Mouse (Mus musculus) heart, embryonic 12.5 days (tissue): ENCODE data around the gene Plekhh1. TPM values are rescaled to one million over a fixed set of nuclear protein-coding genes. Genes with fewer than 3 reads are reported as not detected.
A peak's percentile ranks its signal among the peaks of the same experiment; 100 is the strongest.
"Not testable (repeated sequence)": the region's sequence is repeated elsewhere in the genome, so short reads cannot be mapped to it uniquely, and the experiment has no call there.

Experiments
- ATAC-seq: fragments of 200-750 bp; cut with Nextera tagmentation; 2 replicates; pipeline ENCODE4 v1.8.0; 2017; ENCODE audit warnings: moderate TSS enrichment, moderate library complexity; ENCODE audit not compliant: insufficient number of reproducible peaks, low FRiP score
- H3K27ac ChIP-seq: fragments of 300-500 bp; sonication (generic); 2 replicates; pipeline ENCODE4 v1.5.1; 2016; ENCODE audit warnings: mild to moderate bottlenecking, moderate library complexity; ENCODE audit not compliant: poor library complexity, severe bottlenecking
- H3K27me3 ChIP-seq: fragments of 300-500 bp; sonication (generic); replicated peaks from 2 replicates; pipeline ENCODE4 v1.6.1; 2016; ENCODE audit warnings: mild to moderate bottlenecking, moderate library complexity
- H3K36me3 ChIP-seq: fragments of 300-500 bp; sonication (generic); 2 replicates; pipeline ENCODE4 v1.6.1; 2016; ENCODE audit warnings: mild to moderate bottlenecking, moderate library complexity
- H3K4me1 ChIP-seq: fragments of 300-500 bp; sonication (generic); replicated peaks from 2 replicates; pipeline ENCODE4 v1.6.1; 2016; ENCODE audit warnings: mild to moderate bottlenecking
- H3K4me2 ChIP-seq: fragments of 300-500 bp; sonication (generic); 2 replicates; pipeline ENCODE4 v1.6.1; 2016; ENCODE audit warnings: mild to moderate bottlenecking, moderate library complexity
- H3K4me3 ChIP-seq: fragments of 300-500 bp; sonication (generic); 2 replicates; pipeline ENCODE4 v1.5.1; 2016; ENCODE audit warnings: mild to moderate bottlenecking
- H3K9ac ChIP-seq: fragments of 300-500 bp; sonication (generic); 2 replicates; pipeline ENCODE4 v1.6.1; 2016; ENCODE audit warnings: mild to moderate bottlenecking, moderate library complexity
- H3K9me3 ChIP-seq: fragments of 300-500 bp; sonication (generic); replicated peaks from 2 replicates; pipeline ENCODE4 v1.6.1; 2016; ENCODE audit warnings: mild to moderate bottlenecking, moderate library complexity
- WGBS: fragments of 180-500 bp; shearing (Covaris S2); methylation state at CpG from one replicate; pipeline ENCODE4 v1.1.7; 2016; 5-methylcytosine and 5-hydroxymethylcytosine counted together
- polyA plus RNA-seq: library from polyadenylated mRNA; unstranded; fragments of >200 nt; fragmentation: Nextera tagmentation; extraction: Ambion mirVana; gene quantifications from 2 replicates; pipeline ENCODE4 v1.2.1, GENCODE M21; 2016

Plekhh1 gene
- polyA plus RNA-seq, 1 experiment from 2014 or later: 5.8 TPM

DNA sequence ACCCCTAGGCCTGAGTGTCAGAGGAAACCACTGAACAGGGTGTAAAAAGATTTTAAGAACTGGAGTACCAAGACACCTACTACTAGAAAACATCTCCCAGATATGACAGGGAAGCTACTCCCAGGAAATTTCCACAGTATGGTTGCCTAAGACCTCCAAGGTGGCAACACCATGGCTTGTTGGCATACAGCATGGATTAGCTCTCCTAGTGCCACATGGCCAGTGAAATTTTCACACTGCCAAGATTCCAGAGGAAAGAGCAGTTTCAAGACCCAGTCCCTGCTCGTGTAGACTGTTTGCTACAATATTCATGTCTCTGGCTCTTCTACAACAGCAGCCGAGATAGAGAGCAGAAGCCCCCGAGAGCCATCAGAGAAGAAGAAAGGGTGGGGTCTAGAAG is 26.0 kb upstream of the Plekhh1 start:
- Histone ChIP-seq H3K27ac (no peak overlapping the region), H3K4me3 (no peak overlapping the region), H3K27me3 (peaks cover 29% of the 10 kb centered on the region), H3K9ac (no peak overlapping the region), H3K4me1 (no peaks in the 10 kb centered on the region), H3K36me3 (no peaks in the 10 kb centered on the region), H3K4me2 (no peak overlapping the region), H3K9me3 (no peaks in the 10 kb centered on the region)
- 76% methylated on average over 3 of the region's 3 CpGs for WGBS
- no peak for ATAC-seq

DNA sequence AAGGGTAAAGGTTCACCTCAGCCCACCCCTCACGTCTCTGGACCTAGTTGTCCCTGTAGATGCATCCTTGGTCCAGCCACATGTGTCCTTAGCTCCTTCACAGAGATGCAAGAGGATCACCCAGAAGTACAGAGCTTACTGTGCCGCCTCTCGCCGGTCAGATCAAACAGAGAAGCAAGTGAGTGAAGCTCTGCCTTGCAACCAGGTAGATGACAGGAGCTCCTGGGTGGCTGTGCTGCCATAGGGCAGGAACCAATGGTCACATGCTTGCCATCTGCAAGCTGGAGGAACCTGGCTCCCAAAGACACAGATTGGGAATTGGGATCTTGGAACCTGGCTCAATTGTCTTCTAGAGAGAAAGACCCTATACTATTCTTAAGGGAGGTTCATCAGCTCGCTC is 23.5 kb upstream of the Plekhh1 start:
- H3K4me3 ChIP-seq: no peak overlapping the region
- H3K4me1 ChIP-seq: no peaks in the 10 kb centered on the region
- H3K4me2 ChIP-seq: no peak overlapping the region
- no peaks in the 10 kb centered on the region for H3K9me3 ChIP-seq
- ATAC-seq: no peak
- peaks cover 29% of the 10 kb centered on the region for H3K27me3 ChIP-seq
- no peak overlapping the region for H3K9ac ChIP-seq
- H3K36me3 ChIP-seq: no peaks in the 10 kb centered on the region
- no peak overlapping the region for H3K27ac ChIP-seq
- WGBS: 72% methylated on average over 5 of the region's 5 CpGs

DNA sequence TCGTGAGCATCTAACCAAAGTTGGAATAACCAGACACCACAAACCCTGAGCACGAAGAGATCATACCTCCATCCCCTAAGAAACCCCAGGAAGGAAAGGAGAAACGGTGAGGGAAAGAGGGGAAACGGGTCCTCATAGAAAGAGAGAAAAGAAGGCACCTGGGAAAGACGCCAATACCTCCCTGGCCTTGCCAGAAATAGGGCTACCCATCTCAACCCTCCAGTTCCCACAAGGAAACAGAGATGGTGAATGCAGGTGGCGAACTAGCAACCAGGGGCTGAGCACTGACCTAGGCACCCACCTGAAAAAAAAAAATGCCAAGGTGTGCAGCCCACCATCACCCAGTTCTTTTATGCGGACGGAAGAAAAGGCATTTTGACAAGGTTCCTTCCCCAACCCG is 22.9 kb upstream of the Plekhh1 start:
- peak overlapping the region; percentile 82 for H3K4me3 ChIP-seq
- peaks cover 3% of the 10 kb centered on the region for H3K4me1 ChIP-seq
- peaks cover 29% of the 10 kb centered on the region for H3K27me3 ChIP-seq
- H3K27ac ChIP-seq: no peak overlapping the region
- 35% methylated on average over 9 of the region's 9 CpGs for WGBS
- H3K36me3 ChIP-seq: no peaks in the 10 kb centered on the region
- H3K9ac ChIP-seq: no peak overlapping the region
- H3K4me2 ChIP-seq: peak overlapping the region; percentile 78
- H3K9me3 ChIP-seq: no peaks in the 10 kb centered on the region
- ATAC-seq: no peak

- Histone ChIP-seq H3K4me1 (peaks cover 6% of the 10 kb centered on the region), H3K27ac (no peak overlapping the region), H3K36me3 (no peaks in the 10 kb centered on the region), H3K4me2 (peak overlapping the region; percentile 78), H3K27me3 (peaks cover 29% of the 10 kb centered on the region), H3K9me3 (no peaks in the 10 kb centered on the region), H3K4me3 (peak overlapping the region; percentile 82), H3K9ac (peak overlapping the region; percentile 80)
- WGBS: under 1% methylated on average over 39 of the region's 53 CpGs
- ATAC-seq: peak; percentile 43
These were observed 22.4 kb upstream of the Plekhh1 start for GRCm38 (mm10) chr12:79006478-79007125.

DNA sequence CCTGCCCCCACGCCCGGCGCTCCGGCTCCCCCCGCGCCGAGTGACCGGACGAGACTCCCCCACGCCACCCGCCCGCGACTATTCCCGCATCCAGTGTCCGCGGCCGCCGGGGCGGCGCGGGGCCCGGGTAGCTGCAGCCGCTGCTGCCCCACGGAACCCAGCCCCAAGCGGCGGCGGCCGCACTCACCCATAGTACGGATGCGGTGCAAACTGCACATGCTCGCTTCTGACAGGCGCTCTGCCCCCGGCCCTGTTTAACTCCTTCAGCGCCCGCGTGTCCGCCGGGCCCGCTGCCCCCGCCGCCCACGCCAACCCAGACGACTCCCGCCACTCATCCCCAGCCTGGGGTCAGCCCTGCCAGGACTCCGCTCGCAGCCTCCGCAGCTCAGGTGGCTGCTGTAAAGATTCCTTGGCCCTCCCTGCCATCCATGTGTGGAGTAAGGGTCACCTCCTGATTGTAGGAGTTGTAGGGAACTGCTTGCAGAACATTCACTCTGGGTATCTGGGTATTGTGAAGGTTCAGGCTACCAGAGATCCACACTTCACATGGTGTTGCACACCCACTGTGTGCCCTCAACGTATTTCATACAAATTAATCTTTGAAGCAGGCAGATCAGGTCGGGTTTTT is 21.7 kb upstream of the Plekhh1 start, which contains the start of gene Tmem229b:
TSS of gene Tmem229b (minus strand) at position 502 of the 628 bp plus-strand sequence.
- H3K27ac ChIP-seq: no peak within 1 kb of the TSS
- H3K9me3 ChIP-seq: no peaks in the 10 kb centered on the region
- H3K9ac ChIP-seq: peak within 1 kb of the TSS; percentile 80
- H3K4me2 ChIP-seq: peak within 1 kb of the TSS; percentile 78
- WGBS: 2% methylated on average over 45 of the region's 49 CpGs
- H3K4me3 ChIP-seq: peak within 1 kb of the TSS; percentile 82
- H3K4me1 ChIP-seq: peaks cover 6% of the 10 kb centered on the region
- H3K36me3 ChIP-seq: no peaks in the 10 kb centered on the region
- peak; percentile 78 for ATAC-seq
- peaks cover 29% of the 10 kb centered on the region for H3K27me3 ChIP-seq

GRCm38 (mm10) chr12:79010569-79010968 is 18.4 kb upstream of the Plekhh1 start:
- Histone ChIP-seq H3K36me3 (no peaks in the 10 kb centered on the region), H3K27me3 (peaks cover 6% of the 10 kb centered on the region), H3K27ac (no peak overlapping the region), H3K4me3 (no peak overlapping the region), H3K9me3 (no peaks in the 10 kb centered on the region), H3K4me2 (no peak overlapping the region), H3K9ac (no peak overlapping the region), H3K4me1 (peaks cover 6% of the 10 kb centered on the region)
- WGBS: 33% methylated on average over 3 of the region's 3 CpGs
- no peak for ATAC-seq

- WGBS: 45% methylated on average over 5 of the region's 5 CpGs
- no peaks in the 10 kb centered on the region for H3K9me3 ChIP-seq
- no peak for ATAC-seq
- H3K4me3 ChIP-seq: no peak overlapping the region
- H3K27me3 ChIP-seq: no peaks in the 10 kb centered on the region
- peaks cover 3% of the 10 kb centered on the region for H3K4me1 ChIP-seq
- H3K36me3 ChIP-seq: no peaks in the 10 kb centered on the region
- no peak overlapping the region for H3K4me2 ChIP-seq
- H3K9ac ChIP-seq: no peak overlapping the region
- H3K27ac ChIP-seq: no peak overlapping the region
These were observed 12.9 kb upstream of the Plekhh1 start for GRCm38 (mm10) chr12:79016109-79016508.

DNA sequence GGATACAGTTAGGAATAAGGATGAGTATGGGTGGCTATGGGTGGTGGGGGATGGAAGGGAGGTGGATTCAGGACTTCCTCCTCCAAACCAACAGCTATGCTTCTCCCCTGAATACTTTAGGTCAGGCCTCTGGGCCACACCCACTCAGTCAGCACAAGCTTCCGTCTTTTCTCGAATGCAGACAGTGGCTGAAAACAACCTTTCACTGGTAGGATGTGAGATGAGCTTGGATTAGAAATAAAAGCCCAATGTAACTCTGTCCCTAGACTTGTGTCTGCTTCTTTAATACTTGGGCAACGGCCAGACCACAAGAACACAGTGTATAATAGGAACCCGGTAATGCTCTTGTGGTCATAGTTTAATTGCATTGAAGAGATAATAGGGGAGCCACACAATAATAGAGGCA is 11.0 kb upstream of the Plekhh1 start:
- Histone ChIP-seq H3K27ac (no peak overlapping the region), H3K36me3 (no peaks in the 10 kb centered on the region), H3K4me3 (no peak overlapping the region), H3K4me2 (no peak overlapping the region), H3K4me1 (no peaks in the 10 kb centered on the region), H3K9me3 (no peaks in the 10 kb centered on the region), H3K9ac (no peak overlapping the region), H3K27me3 (no peaks in the 10 kb centered on the region)
- no peak for ATAC-seq
- WGBS: 63% methylated on average over 4 of the region's 4 CpGs

- no peak overlapping the region for H3K27ac ChIP-seq
- H3K4me1 ChIP-seq: no peaks in the 10 kb centered on the region
- no peak overlapping the region for H3K4me3 ChIP-seq
- no peak overlapping the region for H3K4me2 ChIP-seq
- no peak for ATAC-seq
- H3K27me3 ChIP-seq: no peaks in the 10 kb centered on the region
- 75% methylated on average over 1 of the region's 1 CpGs for WGBS
- H3K9me3 ChIP-seq: no peaks in the 10 kb centered on the region
- H3K9ac ChIP-seq: no peak overlapping the region
- no peaks in the 10 kb centered on the region for H3K36me3 ChIP-seq
These were observed 7.1 kb upstream of the Plekhh1 start for GRCm38 (mm10) chr12:79021902-79022301.

DNA sequence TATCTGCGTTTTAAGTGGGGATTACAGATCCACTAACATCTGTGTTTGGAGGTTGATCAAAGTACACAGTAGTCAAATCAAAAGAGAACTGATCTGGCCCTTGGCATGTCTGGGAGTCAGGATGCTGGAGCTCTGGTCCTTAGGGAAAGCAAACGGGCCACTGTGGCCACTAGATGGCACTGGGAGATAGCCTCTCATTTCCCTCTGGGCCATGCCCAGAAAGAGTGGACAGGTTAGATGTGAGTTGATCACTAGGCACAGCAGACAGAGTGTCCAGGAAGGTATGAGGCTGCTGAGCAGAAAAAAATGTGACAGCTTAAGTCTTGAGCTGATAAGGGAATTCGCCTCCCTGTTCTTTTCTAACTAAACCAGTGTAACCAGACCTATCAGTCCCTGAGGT is 6.1 kb upstream of the Plekhh1 start:
- Histone ChIP-seq H3K36me3 (no peaks in the 10 kb centered on the region), H3K4me1 (no peaks in the 10 kb centered on the region), H3K9ac (no peak overlapping the region), H3K27me3 (no peaks in the 10 kb centered on the region), H3K4me2 (no peak overlapping the region), H3K4me3 (no peak overlapping the region), H3K27ac (no peak overlapping the region), H3K9me3 (no peaks in the 10 kb centered on the region)
- 5% methylated on average over 3 of the region's 3 CpGs for WGBS
- ATAC-seq: no peak

DNA sequence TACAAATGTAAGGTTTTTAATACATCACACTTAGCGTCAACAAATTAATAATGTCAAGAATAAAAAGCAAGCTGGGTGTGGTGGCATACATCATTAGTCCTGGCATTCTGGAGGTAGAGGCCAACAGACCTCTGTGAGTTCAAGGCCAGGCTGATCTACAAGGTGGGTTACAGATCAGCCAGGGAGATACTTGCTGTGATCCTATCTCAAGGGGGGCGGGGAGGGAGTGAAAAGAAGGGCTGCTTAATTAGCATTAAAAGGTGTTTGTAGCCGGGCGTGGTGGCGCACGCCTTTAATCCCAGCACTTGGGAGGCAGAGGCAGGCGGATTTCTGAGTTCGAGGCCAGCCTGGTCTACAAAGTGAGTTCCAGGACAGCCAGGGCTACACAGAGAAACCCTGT is 1.4 kb upstream of the Plekhh1 start:
- not testable (repeated sequence) for H3K9ac ChIP-seq, H3K9me3 ChIP-seq, H3K4me3 ChIP-seq, H3K4me1 ChIP-seq, ATAC-seq, H3K27ac ChIP-seq, H3K4me2 ChIP-seq, H3K36me3 ChIP-seq, H3K27me3 ChIP-seq
- WGBS: 89% methylated on average over 8 of the region's 8 CpGs

DNA sequence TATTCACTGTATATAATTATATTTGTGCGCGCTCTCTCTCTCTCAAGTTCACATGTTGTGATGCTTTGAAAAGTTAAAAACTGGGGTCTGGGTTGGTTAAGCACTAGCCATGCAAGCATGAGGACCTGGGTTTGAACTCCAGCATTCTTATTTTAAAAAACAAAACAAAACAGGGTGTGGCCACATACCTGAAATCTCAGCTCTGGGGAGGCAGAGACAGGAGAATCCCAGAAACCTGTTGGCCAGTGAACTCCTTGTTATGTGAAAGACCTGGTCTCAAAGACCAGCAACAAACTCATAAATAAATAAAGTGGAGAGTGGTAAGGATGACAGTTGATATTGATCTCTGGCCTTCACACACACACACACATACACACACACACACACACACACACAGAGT is 5.4 kb downstream of the Plekhh1 start:
- no peak for ATAC-seq
- Histone ChIP-seq H3K27ac (no peak overlapping the region), H3K9me3 (no peaks in the 10 kb centered on the region), H3K36me3 (peaks cover 5% of the 10 kb centered on the region), H3K4me2 (no peak overlapping the region), H3K9ac (no peak overlapping the region), H3K27me3 (no peaks in the 10 kb centered on the region), H3K4me1 (peaks cover 7% of the 10 kb centered on the region), H3K4me3 (no peak overlapping the region)
- WGBS: 93% methylated on average over 2 of the region's 2 CpGs
